ENCODE assay signal across 11 mouse cellular contexts in the genomic region with DNA sequence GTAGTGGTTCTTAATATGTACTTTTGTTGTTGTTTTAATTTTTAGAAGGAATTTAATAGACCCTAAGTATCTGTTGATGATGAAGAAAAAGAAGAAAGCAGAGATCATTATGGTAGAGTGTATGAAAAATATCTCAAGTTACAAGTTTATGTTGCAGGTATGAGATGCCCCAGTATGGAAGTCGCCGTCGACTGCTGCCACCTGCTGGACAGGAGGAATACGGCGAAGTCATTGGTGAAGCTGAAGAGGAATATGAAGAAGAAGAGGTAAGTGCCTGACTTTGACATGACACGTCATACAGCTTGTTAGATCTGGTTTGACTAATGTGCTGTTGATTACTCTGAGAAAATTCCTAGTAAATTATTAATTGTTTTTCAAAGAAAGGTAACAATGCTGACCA.
DNase-seq lines count a peak whose midpoint lies in the region; ATAC-seq and TF ChIP-seq lines count a peak whose summit lies in the region.
"Had no signal": no experiment of that assay in that cellular context is flagged by ENCODE, and none has a peak within 500 bp of the region (broad histone marks: within the 10 kb centered on the region; RNA-seq: fewer than 3 reads in every experiment).

No protein-coding gene starts in this region.

- no peaks in the 10 kb centered on the region for H3K4me1 ChIP-seq in cerebellum, adult 2 months (ENCODE audit: control insufficient read depth, insufficient read depth, low read length)
- H3K4me1 ChIP-seq in lung, adult 2 months (ENCODE audit: control insufficient read depth, insufficient read depth, low read length), result no peaks in the 10 kb centered on the region
- H3K4me1 ChIP-seq: embryonic facial prominence, embryonic 12.5 days; heart, embryonic 13.5 days; limb, embryonic 12.5 days had no signal

- 70% methylated on average over 6 of the region's 6 CpGs for WGBS in cerebellum, adult 2 months
- 57% methylated on average over 6 of the region's 6 CpGs for WGBS in lung, adult 2 months

- ATAC-seq in megakaryocyte progenitor cell, adult 5-6 weeks (replicated peaks; ENCODE audit: poor library complexity), result peak; percentile 76

- TF ChIP-seq CTCF in cerebellum, adult 2 months (IDR thresholded peaks at IDR 0.05; ENCODE audit: borderline replicate concordance, insufficient read depth, low read depth, low read length), result no peak
- no peak for TF ChIP-seq CTCF in lung, adult 2 months (IDR thresholded peaks at IDR 0.05; ENCODE audit: insufficient read depth, low read length)

- intact Hi-C loops in left cerebral cortex, postnatal 36 days (cut with DNase I), result no loop called here

- H3K27ac ChIP-seq in cerebellum, adult 2 months (ENCODE audit: insufficient read depth, low read length), result no peak overlapping the region
- H3K27ac ChIP-seq: embryonic facial prominence, embryonic 12.5 days; heart, embryonic 13.5 days; limb, embryonic 12.5 days had no signal

- no peak for TF ChIP-seq POLR2A in cerebellum, adult 2 months (IDR thresholded peaks at IDR 0.05; ENCODE audit: borderline replicate concordance, insufficient read depth, low read length)
- TF ChIP-seq POLR2A in lung, adult 2 months (IDR thresholded peaks at IDR 0.05; ENCODE audit: borderline replicate concordance, extremely low read depth, low read depth, low read length), result no peak

- no peak overlapping the region for H3K4me3 ChIP-seq in cerebellum, adult 2 months (replicated peaks; ENCODE audit: insufficient read depth, low read depth, low read length)
- H3K4me3 ChIP-seq in lung, adult 2 months (replicated peaks; ENCODE audit: extremely low read depth, low read depth, low read length), result no peak overlapping the region
- H3K4me3 ChIP-seq: embryonic facial prominence, embryonic 12.5 days; heart, embryonic 13.5 days; limb, embryonic 12.5 days had no signal

- DNase-seq in cerebellum, postnatal 10 days, result peak; percentile 46 to 48
- DNase-seq in cerebellum, adult 2 months, result no peak
- DNase-seq in lung, adult 2 months, result peak; percentile 10
- DNase-seq in lung, postnatal 25 days (ENCODE audit: low spot score), result no peak
- DNase-seq in adrenal gland, postnatal 25 days, result peak; percentile 37
- no peak for DNase-seq in right cerebral cortex, postnatal 10 days (ENCODE audit: low spot score in 2 of 2)
- no peak for DNase-seq in left cerebral cortex, postnatal 36 days (ENCODE audit: low spot score in 2 of 2)

- H3K27me3 ChIP-seq in cerebellum, adult 2 months (ENCODE audit: control insufficient read depth, insufficient read depth, low read length), result no peaks in the 10 kb centered on the region
- H3K27me3 ChIP-seq: embryonic facial prominence, embryonic 12.5 days; heart, embryonic 13.5 days; limb, embryonic 12.5 days had no signal

Comparison
In these comparisons a context has a peak if more than half of its experiments do, and no peak if none do; other contexts are left out.
1. DNase-seq: peak in cerebellum, postnatal 10 days (2 of 2), lung, adult 2 months (single experiment) and adrenal gland, postnatal 25 days (single experiment); none in cerebellum, adult 2 months (0 of 2), lung, postnatal 25 days (single experiment), right cerebral cortex, postnatal 10 days (0 of 2) and left cerebral cortex, postnatal 36 days (0 of 2).